Mouse (Mus musculus): ENCODE measurements around the gene Carns1.
"Not testable (repeated sequence)": the region's sequence is repeated elsewhere in the genome, so short reads cannot be mapped to it uniquely, and the experiment has no call there.

The Carns1 gene

DNA sequence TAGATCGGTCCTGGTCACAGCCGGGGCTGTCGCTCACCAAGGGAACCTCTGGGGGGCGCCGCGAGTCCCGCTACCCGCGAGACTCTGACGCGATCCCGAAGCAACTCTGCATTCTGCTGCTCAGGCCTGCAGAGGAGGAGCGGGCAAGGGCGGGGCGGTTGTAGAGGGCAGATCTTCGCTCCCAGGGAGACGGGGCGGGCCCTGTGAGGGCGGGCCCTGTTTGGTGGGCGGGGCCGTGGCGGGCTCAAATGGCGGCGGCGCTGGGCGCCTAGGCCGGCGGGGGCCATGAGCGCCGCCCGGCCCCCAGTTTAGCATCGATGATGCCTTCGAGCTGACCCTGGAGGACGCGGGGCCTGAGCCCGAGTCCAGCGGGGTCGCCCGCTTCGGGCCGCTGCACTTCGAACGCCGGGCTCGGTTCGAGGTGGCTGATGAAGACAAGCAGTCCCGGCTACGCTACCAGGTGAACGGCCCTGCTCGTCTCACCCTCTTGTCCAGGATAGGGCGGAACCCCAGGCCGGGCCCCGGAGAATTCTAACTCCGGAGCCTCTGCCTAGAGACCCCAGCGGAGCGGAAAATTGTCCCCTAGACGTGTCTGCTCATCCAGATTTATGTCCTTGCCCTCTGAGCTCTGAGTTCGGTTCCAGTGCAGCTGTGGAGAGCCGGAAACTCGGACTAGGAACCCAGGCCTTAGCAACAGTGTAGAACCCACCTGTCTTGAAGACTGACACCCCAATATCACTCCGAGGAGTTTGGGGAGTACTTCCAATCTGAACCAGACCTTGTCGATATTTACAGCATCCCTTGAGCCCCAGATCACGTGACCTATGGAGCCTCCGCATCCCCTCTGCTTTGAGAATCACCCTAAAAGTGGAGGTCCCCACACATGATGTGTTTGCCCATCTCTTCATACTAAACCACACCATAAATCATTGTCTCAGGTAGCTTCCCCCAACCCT, 49.3 kb downstream of the Carns1 start, which contains the start of gene Aip:
Gene Aip, minus strand, starts transcription at position 118 of the 956 bp plus-strand sequence.
- peak; percentile 98 for DNase-seq

- DNase-seq = peak; percentile 71
Observed at GRCm38 (mm10) chr19:4125268-4125667, 50.0 kb downstream of the Carns1 start.

GRCm38 (mm10) chr19:4124432-4124831, 50.8 kb downstream of the Carns1 start:
- no peak for DNase-seq

- DNase-seq = no peak
Observed at GRCm38 (mm10) chr19:4122411-4123370, 52.6 kb downstream of the Carns1 start.

DNA sequence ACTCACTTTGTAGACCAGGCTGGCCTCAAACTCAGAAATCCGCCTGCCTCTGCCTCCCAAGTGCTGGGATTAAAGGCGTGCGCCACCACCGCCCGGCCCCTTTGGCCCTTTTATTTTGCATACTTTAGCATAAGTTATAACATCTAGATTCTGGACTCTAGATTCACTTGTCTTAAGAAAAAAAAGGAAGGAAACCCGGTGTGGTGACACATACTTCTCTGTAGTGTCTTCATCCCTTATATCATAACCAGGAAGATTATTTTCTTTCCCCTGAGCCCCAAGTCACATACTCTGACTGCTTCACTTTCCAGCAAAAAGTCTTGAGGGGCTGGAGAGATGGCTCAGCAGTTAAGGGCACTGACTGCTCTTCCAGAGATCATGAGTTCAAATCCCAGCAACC, 53.4 kb downstream of the Carns1 start:
- DNase-seq = not testable (repeated sequence)

GRCm38 (mm10) chr19:4121097-4121805, 54.0 kb downstream of the Carns1 start:
- DNase-seq = peak; percentile 99

GRCm38 (mm10) chr19:4120496-4120895, 54.8 kb downstream of the Carns1 start:
- DNase-seq = peak; percentile 63

- DNase-seq = no peak
Observed at GRCm38 (mm10) chr19:4119716-4120487, 55.4 kb downstream of the Carns1 start.

DNA sequence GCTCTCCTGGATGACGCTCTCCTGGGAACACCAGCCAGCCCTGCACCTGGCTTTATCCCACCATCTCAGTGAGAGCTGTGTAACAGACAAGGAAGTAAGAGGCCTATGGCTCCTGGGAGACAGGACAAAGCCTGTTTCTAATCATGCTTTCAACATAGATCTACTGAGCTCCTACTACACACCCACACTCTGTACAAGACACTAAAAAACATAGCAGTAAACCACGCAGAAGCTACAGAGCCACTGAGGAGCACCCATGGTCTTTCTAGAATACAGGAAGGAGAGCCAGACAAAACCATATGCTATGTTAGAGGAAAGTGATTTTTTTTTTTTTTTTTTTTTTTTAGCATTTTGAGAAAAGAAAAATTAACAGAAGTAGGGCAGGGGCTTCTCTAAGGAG, 56.9 kb downstream of the Carns1 start:
- no peak for DNase-seq

DNA sequence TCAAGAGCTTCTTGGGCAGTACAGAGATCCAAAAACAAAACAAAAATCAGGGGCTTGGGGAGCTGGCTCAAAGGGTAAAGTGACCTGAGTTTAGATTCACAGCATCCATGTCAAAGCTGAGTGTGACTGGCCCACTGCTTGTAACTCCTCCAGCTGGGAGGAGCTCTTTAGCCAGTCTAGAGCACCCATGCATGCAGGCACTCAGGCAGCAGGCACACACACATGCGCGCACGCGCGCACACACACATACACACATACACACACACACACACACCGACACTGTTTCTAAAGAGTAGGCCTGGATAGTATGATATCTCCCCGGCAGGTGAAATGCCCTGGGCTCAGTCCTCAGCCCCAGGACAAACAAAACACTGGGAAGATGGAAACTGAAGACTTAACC, 58.3 kb downstream of the Carns1 start:
- no peak for DNase-seq

DNA sequence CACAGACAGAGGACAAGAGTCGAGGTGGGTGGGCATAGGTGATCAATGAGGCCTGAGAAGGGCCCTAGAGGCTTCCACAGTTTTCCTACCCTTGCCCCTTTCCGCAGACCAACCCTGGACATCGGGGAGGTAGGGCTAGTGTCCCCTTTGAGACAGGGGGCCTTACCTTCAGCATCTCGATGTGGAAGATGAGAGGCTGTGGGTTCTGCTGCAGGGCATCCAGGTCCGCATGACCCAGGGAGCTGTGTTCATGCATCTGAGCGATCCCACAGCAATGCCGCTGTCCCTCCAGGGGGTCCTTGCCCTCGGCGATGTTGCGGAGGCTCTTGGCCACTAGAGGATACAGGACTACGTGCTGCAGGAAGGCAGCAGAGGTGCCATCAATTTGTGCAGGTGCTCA, 59.5 kb downstream of the Carns1 start:
- no peak for DNase-seq

- peak; percentile 55 for DNase-seq
Observed at GRCm38 (mm10) chr19:4115144-4115543, 60.1 kb downstream of the Carns1 start.

GRCm38 (mm10) chr19:4114551-4114950, 60.7 kb downstream of the Carns1 start:
- no peak for DNase-seq

All from cerebellum, adult 9-10 months (tissue).